Mouse (Mus musculus): Measurements from ENCODE around the gene Slc12a9. TPM values are rescaled to one million over a fixed set of nuclear protein-coding genes. Genes with fewer than 3 reads are reported as not detected.

Gene Slc12a9
- 16.4 and 17.8 TPM in 2 replicates for polyA plus RNA-seq (2014; fragmentation: Nextera tagmentation; extraction: Ambion mirVana)

DNA sequence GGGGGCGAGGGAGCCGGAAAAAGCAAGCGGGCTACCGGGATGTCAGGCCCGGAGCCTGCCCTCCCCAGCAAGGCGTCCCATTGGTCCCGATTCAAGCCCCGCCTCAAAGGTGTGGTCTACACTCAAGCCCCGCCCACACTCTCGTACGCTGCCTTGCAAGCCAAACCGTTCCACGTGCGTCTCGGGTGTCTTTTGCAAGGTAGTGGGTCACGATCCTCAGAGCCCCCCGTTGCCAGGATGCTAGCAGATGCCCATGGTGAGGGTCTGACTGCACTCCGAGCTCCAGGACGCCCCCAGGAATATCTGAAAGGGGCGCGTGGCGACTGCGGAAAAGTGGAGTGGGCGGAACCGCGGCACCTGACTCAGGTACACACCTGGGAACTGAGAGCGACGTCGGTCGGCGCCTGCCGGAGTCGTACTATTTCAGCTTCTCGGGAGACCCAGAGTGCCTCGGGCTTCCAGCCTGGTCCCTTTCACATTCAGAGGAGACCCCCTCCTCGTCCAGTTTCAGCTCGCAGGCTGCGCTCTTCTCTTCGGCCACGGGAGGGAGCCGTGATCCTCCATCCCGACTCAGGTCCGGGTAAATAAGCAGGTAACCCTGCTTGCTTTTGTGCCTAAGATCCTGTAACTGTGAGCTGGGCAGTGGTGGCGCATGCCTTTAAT, at the start of gene Slc12a9:
Slc12a9 (minus strand) TSS at position 86 of the 663 bp plus-strand sequence.
- under 1% methylated on average over 44 of the region's 44 CpGs for WGBS
- Histone ChIP-seq H3K4me1 (ENCODE audit: control insufficient read depth, insufficient read depth, low read length) (peaks cover 5% of the 10 kb centered on the region), H3K9ac (replicated peaks; ENCODE audit: low read depth, low read length) (peak within 1 kb of the TSS; percentile 59), H3K9me3 (ENCODE audit: control insufficient read depth, low read length) (no peaks in the 10 kb centered on the region), H3K36me3 (ENCODE audit: control insufficient read depth, insufficient read depth, low read length) (no peaks in the 10 kb centered on the region), H3K27ac (ENCODE audit: low read depth, low read length) (no peak within 1 kb of the TSS), H3K27me3 (ENCODE audit: control insufficient read depth, insufficient read depth, low read length) (no peaks in the 10 kb centered on the region), H3K4me3 (ENCODE audit: low read depth, low read length) (peak within 1 kb of the TSS; percentile 65), H3K4me2 (ENCODE audit: low read depth, low read length) (peak within 1 kb of the TSS; percentile 95)
- peak; percentile 89 for ATAC-seq (ENCODE audit: low read depth)

DNA sequence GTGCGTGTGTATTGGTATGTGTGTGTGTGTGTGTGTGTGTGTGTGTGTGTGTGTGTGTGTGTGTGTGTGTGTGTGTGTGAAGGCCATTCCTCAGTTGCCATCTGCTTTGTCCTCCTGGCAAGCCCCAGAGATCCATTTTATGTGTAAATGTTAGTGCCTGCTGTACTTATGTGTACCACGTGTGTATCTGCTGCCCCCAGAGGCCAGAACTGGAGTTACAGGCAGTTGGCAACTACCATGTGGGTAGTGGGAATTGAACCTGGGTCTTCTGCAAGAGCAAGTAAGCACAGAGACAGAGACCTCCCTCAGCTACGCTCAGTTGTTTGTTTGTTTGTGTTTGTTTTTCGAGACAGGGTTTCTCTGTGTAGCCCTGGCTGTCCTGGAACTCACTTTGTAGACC, 47.8 kb upstream of the Slc12a9 start:
- no peaks in the 10 kb centered on the region for H3K27me3 ChIP-seq (ENCODE audit: control insufficient read depth, insufficient read depth, low read length)
- H3K9me3 ChIP-seq (ENCODE audit: control insufficient read depth, low read length): no peaks in the 10 kb centered on the region
- no peak overlapping the region for H3K4me2 ChIP-seq (ENCODE audit: low read depth, low read length)
- H3K9ac ChIP-seq (replicated peaks; ENCODE audit: low read depth, low read length): no peak overlapping the region
- no peak overlapping the region for H3K27ac ChIP-seq (ENCODE audit: low read depth, low read length)
- no peaks in the 10 kb centered on the region for H3K36me3 ChIP-seq (ENCODE audit: control insufficient read depth, insufficient read depth, low read length)
- ATAC-seq (ENCODE audit: low read depth): no peak
- no peak overlapping the region for H3K4me3 ChIP-seq (ENCODE audit: low read depth, low read length)
- no peaks in the 10 kb centered on the region for H3K4me1 ChIP-seq (ENCODE audit: control insufficient read depth, insufficient read depth, low read length)
- WGBS: 60% methylated on average over 4 of the region's 4 CpGs

- Histone ChIP-seq H3K9me3 (ENCODE audit: control insufficient read depth, low read length) (no peaks in the 10 kb centered on the region), H3K27me3 (ENCODE audit: control insufficient read depth, insufficient read depth, low read length) (no peaks in the 10 kb centered on the region), H3K36me3 (ENCODE audit: control insufficient read depth, insufficient read depth, low read length) (no peaks in the 10 kb centered on the region), H3K27ac (ENCODE audit: low read depth, low read length) (no peak overlapping the region), H3K4me1 (ENCODE audit: control insufficient read depth, insufficient read depth, low read length) (no peaks in the 10 kb centered on the region), H3K4me3 (ENCODE audit: low read depth, low read length) (no peak overlapping the region), H3K9ac (replicated peaks; ENCODE audit: low read depth, low read length) (no peak overlapping the region), H3K4me2 (ENCODE audit: low read depth, low read length) (no peak overlapping the region)
- WGBS: 31% methylated on average over 10 of the region's 15 CpGs
- no peak for ATAC-seq (ENCODE audit: low read depth)
These were observed 44.2 kb upstream of the Slc12a9 start for GRCm38 (mm10) chr5:137377603-137378002.

- Histone ChIP-seq H3K27me3 (ENCODE audit: control insufficient read depth, insufficient read depth, low read length) (no peaks in the 10 kb centered on the region), H3K4me3 (ENCODE audit: low read depth, low read length) (no peak overlapping the region), H3K9ac (replicated peaks; ENCODE audit: low read depth, low read length) (no peak overlapping the region), H3K4me1 (ENCODE audit: control insufficient read depth, insufficient read depth, low read length) (no peaks in the 10 kb centered on the region), H3K4me2 (ENCODE audit: low read depth, low read length) (no peak overlapping the region), H3K9me3 (ENCODE audit: control insufficient read depth, low read length) (no peaks in the 10 kb centered on the region), H3K27ac (ENCODE audit: low read depth, low read length) (no peak overlapping the region), H3K36me3 (ENCODE audit: control insufficient read depth, insufficient read depth, low read length) (no peaks in the 10 kb centered on the region)
- WGBS: 26% methylated on average over 11 of the region's 11 CpGs
- ATAC-seq (ENCODE audit: low read depth): no peak
These were observed 43.8 kb upstream of the Slc12a9 start for GRCm38 (mm10) chr5:137377176-137377575.

DNA sequence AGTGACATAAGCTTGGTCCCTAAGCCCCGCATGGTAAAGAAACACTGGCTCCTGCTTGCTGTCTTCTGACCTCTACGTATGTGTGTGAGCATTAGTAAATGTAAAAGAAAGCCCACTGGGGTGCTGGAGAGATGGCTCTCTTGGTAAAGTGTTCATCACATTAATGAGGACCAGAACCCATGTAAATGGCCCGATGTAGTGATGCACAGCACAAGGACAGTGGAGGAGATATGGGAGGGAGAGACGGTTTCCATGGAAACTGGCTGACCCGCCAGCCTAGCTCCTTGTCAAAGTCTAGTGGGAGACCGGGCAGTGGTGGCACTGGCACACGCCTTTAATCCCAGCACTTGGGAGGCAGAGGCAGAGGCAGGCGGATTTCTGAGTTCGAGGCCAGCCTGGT, 43.3 kb upstream of the Slc12a9 start:
- WGBS: 35% methylated on average over 9 of the region's 9 CpGs
- H3K4me3 ChIP-seq (ENCODE audit: low read depth, low read length): no peak overlapping the region
- no peak overlapping the region for H3K27ac ChIP-seq (ENCODE audit: low read depth, low read length)
- H3K36me3 ChIP-seq (ENCODE audit: control insufficient read depth, insufficient read depth, low read length): no peaks in the 10 kb centered on the region
- no peak for ATAC-seq (ENCODE audit: low read depth)
- H3K9ac ChIP-seq (replicated peaks; ENCODE audit: low read depth, low read length): no peak overlapping the region
- H3K4me2 ChIP-seq (ENCODE audit: low read depth, low read length): no peak overlapping the region
- H3K27me3 ChIP-seq (ENCODE audit: control insufficient read depth, insufficient read depth, low read length): no peaks in the 10 kb centered on the region
- H3K9me3 ChIP-seq (ENCODE audit: control insufficient read depth, low read length): no peaks in the 10 kb centered on the region
- no peaks in the 10 kb centered on the region for H3K4me1 ChIP-seq (ENCODE audit: control insufficient read depth, insufficient read depth, low read length)

DNA sequence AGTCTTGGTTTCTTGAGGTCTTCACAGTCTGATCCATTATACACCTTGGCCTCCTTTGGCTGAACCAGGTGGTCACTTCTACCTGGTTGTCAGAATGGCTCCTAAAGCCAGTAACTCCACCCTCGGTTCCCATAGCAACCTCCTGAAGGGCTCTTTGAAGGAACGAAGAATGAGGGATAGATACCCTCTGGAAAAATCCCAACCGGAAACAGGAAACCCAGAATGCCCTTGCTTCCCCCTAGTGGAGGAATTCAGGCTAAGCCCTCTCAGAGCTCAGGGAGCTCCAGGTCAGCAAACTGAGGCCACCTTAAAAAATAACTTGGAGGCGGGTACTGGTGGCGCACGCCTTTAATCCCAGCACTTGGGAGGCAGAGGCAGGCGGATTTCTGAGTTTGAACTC, 42.8 kb upstream of the Slc12a9 start:
- no peak overlapping the region for H3K9ac ChIP-seq (replicated peaks; ENCODE audit: low read depth, low read length)
- H3K9me3 ChIP-seq (ENCODE audit: control insufficient read depth, low read length): no peaks in the 10 kb centered on the region
- no peak for ATAC-seq (ENCODE audit: low read depth)
- no peaks in the 10 kb centered on the region for H3K27me3 ChIP-seq (ENCODE audit: control insufficient read depth, insufficient read depth, low read length)
- no peak overlapping the region for H3K4me3 ChIP-seq (ENCODE audit: low read depth, low read length)
- H3K4me2 ChIP-seq (ENCODE audit: low read depth, low read length): no peak overlapping the region
- H3K27ac ChIP-seq (ENCODE audit: low read depth, low read length): no peak overlapping the region
- no peaks in the 10 kb centered on the region for H3K36me3 ChIP-seq (ENCODE audit: control insufficient read depth, insufficient read depth, low read length)
- no peaks in the 10 kb centered on the region for H3K4me1 ChIP-seq (ENCODE audit: control insufficient read depth, insufficient read depth, low read length)
- WGBS: 39% methylated on average over 7 of the region's 7 CpGs

GRCm38 (mm10) chr5:137375627-137376026, 42.2 kb upstream of the Slc12a9 start:
- WGBS: 52% methylated on average over 2 of the region's 2 CpGs
- no peak overlapping the region for H3K27ac ChIP-seq (ENCODE audit: low read depth, low read length)

DNA sequence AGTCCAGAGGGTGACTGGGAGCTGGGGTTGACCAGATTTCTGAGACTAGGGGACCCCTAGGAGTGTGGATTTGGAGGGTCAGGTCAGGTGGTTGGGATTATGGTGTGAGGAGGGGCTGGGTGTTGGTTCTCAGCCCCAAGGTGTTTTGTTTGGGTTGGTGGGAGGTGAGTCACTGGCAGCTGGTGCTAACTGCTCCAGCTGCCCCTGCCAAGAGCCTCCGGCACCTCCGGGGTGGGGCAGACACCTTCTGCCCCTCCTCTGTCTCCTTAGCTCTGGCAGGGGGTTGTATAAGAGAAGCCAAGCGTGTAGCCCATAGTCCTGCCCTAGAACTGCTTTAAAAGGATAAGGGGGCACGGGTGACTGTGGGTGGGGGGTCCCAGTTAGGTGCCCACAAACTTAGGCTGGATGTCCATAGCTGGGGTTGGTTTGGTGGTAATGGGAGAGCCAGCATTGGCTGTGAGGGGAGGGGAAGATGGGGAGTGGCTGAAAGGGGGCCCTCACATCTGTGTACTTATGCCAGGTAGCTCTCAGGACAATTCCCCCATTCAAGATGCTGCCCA, 41.2 kb upstream of the Slc12a9 start:
- H3K27me3 ChIP-seq (ENCODE audit: control insufficient read depth, insufficient read depth, low read length): no peaks in the 10 kb centered on the region
- WGBS: 93% methylated on average over 4 of the region's 4 CpGs
- H3K9me3 ChIP-seq (ENCODE audit: control insufficient read depth, low read length): no peaks in the 10 kb centered on the region
- H3K9ac ChIP-seq (replicated peaks; ENCODE audit: low read depth, low read length): no peak overlapping the region
- H3K36me3 ChIP-seq (ENCODE audit: control insufficient read depth, insufficient read depth, low read length): peaks cover 3% of the 10 kb centered on the region; the same call in 1 of the 2 replicates
- H3K4me1 ChIP-seq (ENCODE audit: control insufficient read depth, insufficient read depth, low read length): no peaks in the 10 kb centered on the region
- ATAC-seq (ENCODE audit: low read depth): no peak
- no peak overlapping the region for H3K27ac ChIP-seq (ENCODE audit: low read depth, low read length)
- no peak overlapping the region for H3K4me3 ChIP-seq (ENCODE audit: low read depth, low read length)
- no peak overlapping the region for H3K4me2 ChIP-seq (ENCODE audit: low read depth, low read length)

More at GRCm38 (mm10) chr5:137375627-137376026, 42.2 kb upstream of the Slc12a9 start:
- H3K27me3 ChIP-seq (ENCODE audit: control insufficient read depth, insufficient read depth, low read length): no peaks in the 10 kb centered on the region
- ATAC-seq (ENCODE audit: low read depth): no peak
- peaks cover 3% of the 10 kb centered on the region; the same call in 1 of the 2 replicates for H3K36me3 ChIP-seq (ENCODE audit: control insufficient read depth, insufficient read depth, low read length)
- H3K9me3 ChIP-seq (ENCODE audit: control insufficient read depth, low read length): no peaks in the 10 kb centered on the region
- H3K4me1 ChIP-seq (ENCODE audit: control insufficient read depth, insufficient read depth, low read length): no peaks in the 10 kb centered on the region
- H3K9ac ChIP-seq (replicated peaks; ENCODE audit: low read depth, low read length): no peak overlapping the region
- no peak overlapping the region for H3K4me3 ChIP-seq (ENCODE audit: low read depth, low read length)
- no peak overlapping the region for H3K4me2 ChIP-seq (ENCODE audit: low read depth, low read length)

GRCm38 (mm10) chr5:137373371-137373950, 40.1 kb upstream of the Slc12a9 start:
- no peaks in the 10 kb centered on the region for H3K9me3 ChIP-seq (ENCODE audit: control insufficient read depth, low read length)
- H3K27me3 ChIP-seq (ENCODE audit: control insufficient read depth, insufficient read depth, low read length): no peaks in the 10 kb centered on the region
- no peak for ATAC-seq (ENCODE audit: low read depth)
- H3K4me1 ChIP-seq (ENCODE audit: control insufficient read depth, insufficient read depth, low read length): no peaks in the 10 kb centered on the region
- no peak overlapping the region for H3K4me3 ChIP-seq (ENCODE audit: low read depth, low read length)
- WGBS: 92% methylated on average over 12 of the region's 12 CpGs
- no peak overlapping the region for H3K4me2 ChIP-seq (ENCODE audit: low read depth, low read length)
- H3K27ac ChIP-seq (ENCODE audit: low read depth, low read length): no peak overlapping the region
- H3K9ac ChIP-seq (replicated peaks; ENCODE audit: low read depth, low read length): no peak overlapping the region
- peaks cover 3% of the 10 kb centered on the region; the same call in 1 of the 2 replicates for H3K36me3 ChIP-seq (ENCODE audit: control insufficient read depth, insufficient read depth, low read length)
